In the genomic region with DNA sequence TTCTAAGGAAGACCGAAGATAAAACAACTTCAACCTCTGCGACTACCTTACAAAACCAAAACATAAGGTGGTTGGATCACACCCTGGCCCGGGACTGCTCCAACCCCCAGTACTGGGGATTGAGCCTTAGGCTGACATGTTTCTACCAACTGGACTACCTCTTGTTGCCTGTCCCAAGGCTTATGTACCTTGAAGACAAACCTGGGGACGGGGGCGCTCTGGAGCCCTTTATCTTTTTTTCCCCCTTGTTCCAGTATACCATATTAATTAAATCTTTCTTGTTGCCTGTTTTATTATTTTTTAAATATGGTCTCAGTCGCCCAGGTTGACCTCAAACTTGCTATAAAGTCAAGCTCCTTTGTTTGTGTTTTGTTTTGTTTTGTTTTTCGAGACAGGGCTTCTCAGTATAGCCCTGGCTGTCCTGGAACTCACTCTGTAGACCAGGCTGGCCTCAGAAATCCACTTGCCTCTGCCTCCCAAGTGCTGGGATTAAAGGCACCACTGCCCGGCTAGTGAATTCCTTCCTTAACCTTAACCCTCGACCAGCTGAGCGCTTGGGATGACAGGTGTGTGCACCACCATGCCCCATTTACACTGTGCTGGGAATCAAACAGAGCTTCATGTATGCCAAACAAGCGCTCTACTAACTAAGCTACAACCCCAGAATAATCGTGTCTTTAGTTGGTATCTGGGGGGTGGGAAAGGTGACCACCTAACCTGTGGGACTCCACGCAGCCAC, we compare ENCODE assay signal across 8 mouse cellular contexts. TPM values are rescaled to one million over a fixed set of nuclear protein-coding genes. Genes with fewer than 3 reads are reported as not detected.
DNase-seq lines count a peak whose midpoint lies in the region; ATAC-seq and TF ChIP-seq lines count a peak whose summit lies in the region.

No protein-coding gene starts in this region.

- peaks cover 14% of the 10 kb centered on the region for H3K36me3 ChIP-seq in C2C12 (ENCODE audit: control insufficient read depth, insufficient read depth)
- peaks cover 6% of the 10 kb centered on the region for H3K36me3 ChIP-seq in forebrain, embryonic 16.5 days (ENCODE audit: control insufficient read depth, insufficient read depth)
- peaks cover 14% of the 10 kb centered on the region for H3K36me3 ChIP-seq in liver, postnatal 0 days (replicated peaks; ENCODE audit: insufficient read depth, low read length)

- peak overlapping the region; percentile 97 for H3K4me3 ChIP-seq in gastrocnemius, adult 2 months
- H3K4me3 ChIP-seq in C2C12 (ENCODE audit: insufficient read depth, poor library complexity, severe bottlenecking), result peak overlapping the region; percentile 95
- peak overlapping the region; percentile 98 for H3K4me3 ChIP-seq in forebrain, embryonic 16.5 days (replicated peaks; ENCODE audit: low read length)
- peak overlapping the region; percentile 91 for H3K4me3 ChIP-seq in liver, postnatal 0 days (ENCODE audit: low read depth, low read length)

- peak overlapping the region; percentile 88 for H3K9ac ChIP-seq in forebrain, embryonic 16.5 days (replicated peaks; ENCODE audit: low read depth, low read length)
- peak overlapping the region; percentile 95 for H3K9ac ChIP-seq in liver, postnatal 0 days (replicated peaks)

- no peak for TF ChIP-seq CTCF in gastrocnemius, adult 2 months (IDR thresholded peaks at IDR 0.05)
- no peak for TF ChIP-seq CTCF in C2C12 (IDR thresholded peaks at IDR 0.05; ENCODE audit: control insufficient read depth, insufficient read depth, insufficient read length)
- TF ChIP-seq CTCF in liver, postnatal 0 days (IDR thresholded peaks at IDR 0.05; ENCODE audit: low read depth), result no peak

- H3K79me2 ChIP-seq in C2C12 (ENCODE audit: control insufficient read depth, insufficient read depth), result peaks cover 45% of the 10 kb centered on the region

- peak overlapping the region; percentile 51 for H3K4me2 ChIP-seq in forebrain, embryonic 16.5 days (ENCODE audit: low read length)
- H3K4me2 ChIP-seq in liver, postnatal 0 days (ENCODE audit: low read depth, low read length), result peak overlapping the region; percentile 96

- no peak for DNase-seq in gastrocnemius, adult 2 months
- no peak for DNase-seq in gastrocnemius, postnatal 4 days (ENCODE audit: low spot score in 2 of 2)
- no peak for DNase-seq in liver, postnatal 0 days
- no peak for DNase-seq in retina, postnatal 1 day
- DNase-seq in right cerebral cortex, postnatal 4 days, result no peak
- DNase-seq in B cell, adult 2 months, result no peak

- H3K9me3 ChIP-seq in forebrain, embryonic 16.5 days (ENCODE audit: control insufficient read depth, low read length), result no peaks in the 10 kb centered on the region
- H3K9me3 ChIP-seq in liver, postnatal 0 days (ENCODE audit: low read length), result no peaks in the 10 kb centered on the region

- TF ChIP-seq EP300 in liver, postnatal 0 days (IDR thresholded peaks at IDR 0.05; ENCODE audit: low read depth), result no peak

- intact Hi-C loops in gastrocnemius, adult 2 months (cut with DNase I), result loop anchor here (2.0 kb wide), 1 partner anchor 36 kb away; a partner anchor contains a TSS

- ATAC-seq in forebrain, embryonic 16.5 days, result peak; percentile 1; the same call in 1 of the 2 replicates
- peak; percentile 47 for ATAC-seq in liver, postnatal 0 days

- WGBS in forebrain, embryonic 16.5 days, result 27% methylated on average over 13 of the region's 13 CpGs
- WGBS in liver, postnatal 0 days (ENCODE audit: insufficient replicate concordance), result 29% methylated on average over 13 of the region's 13 CpGs

- H3K4me1 ChIP-seq in forebrain, embryonic 16.5 days (replicated peaks; ENCODE audit: control insufficient read depth, insufficient read depth, low read length), result peaks cover 19% of the 10 kb centered on the region
- peaks cover 18% of the 10 kb centered on the region for H3K4me1 ChIP-seq in liver, postnatal 0 days (ENCODE audit: insufficient read depth)

- H3ac ChIP-seq in C2C12 (ENCODE audit: control insufficient read depth, insufficient read length, low read depth), result peak overlapping the region; percentile 97

- H3K79me3 ChIP-seq in C2C12 (ENCODE audit: low read depth), result peaks cover 35% of the 10 kb centered on the region

- H3K27me3 ChIP-seq in C2C12 (ENCODE audit: control insufficient read depth, insufficient read depth, insufficient read length), result no peaks in the 10 kb centered on the region
- no peaks in the 10 kb centered on the region for H3K27me3 ChIP-seq in forebrain, embryonic 16.5 days (replicated peaks; ENCODE audit: control insufficient read depth, insufficient read depth, low read length)
- H3K27me3 ChIP-seq in liver, postnatal 0 days (ENCODE audit: insufficient read depth, low read length), result no peaks in the 10 kb centered on the region

- peak overlapping the region; percentile 87 for H3K27ac ChIP-seq in gastrocnemius, adult 2 months
- H3K27ac ChIP-seq in forebrain, embryonic 16.5 days (ENCODE audit: low read length), result peak overlapping the region; percentile 0; the same call in 1 of the 2 replicates
- no peak overlapping the region; the same call in 1 of the 2 replicates for H3K27ac ChIP-seq in liver, postnatal 0 days (ENCODE audit: low read depth)

TF ChIP-seq in C2C12, 6 proteins besides CTCF, POLR2A, EP300 and RAD21:
- TF ChIP-seq MYOD1 (IDR thresholded peaks at IDR 0.05; ENCODE audit: control insufficient read depth, insufficient read length, low read depth), result peak; percentile 12
- no peak for TF ChIP-seq MAX (IDR thresholded peaks at IDR 0.05)

RNA-seq across cellular contexts. Expression of a gene that starts 0.5 kb away (rescaled TPM):
- 10 to 100 TPM; 24.4 to 29.0 TPM for total RNA-seq in gastrocnemius, adult 2 months (2021)
- 10 to 100 TPM; 38.6 to 40.1 TPM for total RNA-seq in gastrocnemius, postnatal 4 days (2021)
- polyA plus RNA-seq in C2C12 (2012; fragmentation: generic; extraction: Trizol), result 41.7 TPM
- 22.2 and 25.4 TPM in 2 replicates for polyA plus RNA-seq in forebrain, embryonic 16.5 days (2015; fragmentation: Nextera tagmentation; extraction: Ambion mirVana)
- polyA plus RNA-seq in liver, postnatal 0 days (2015; fragmentation: Nextera tagmentation; extraction: Ambion mirVana), result 9.4 and 11.7 TPM in 2 replicates

RNA-seq across cellular contexts. Expression of a gene that starts 15.0 kb away (rescaled TPM):
- total RNA-seq in gastrocnemius, adult 2 months (2021), result 1 to 10 TPM; 2.0 to 2.3 TPM
- total RNA-seq in gastrocnemius, postnatal 4 days (2021), result 10 to 100 TPM; 27.2 to 37.8 TPM
- 2.2 TPM for polyA plus RNA-seq in C2C12 (2012; fragmentation: generic; extraction: Trizol)
- 2.9 and 3.7 TPM in 2 replicates for polyA plus RNA-seq in forebrain, embryonic 16.5 days (2015; fragmentation: Nextera tagmentation; extraction: Ambion mirVana)
- polyA plus RNA-seq in liver, postnatal 0 days (2015; fragmentation: Nextera tagmentation; extraction: Ambion mirVana), result 86.4 and 93.6 TPM in 2 replicates

RNA-seq across cellular contexts. Expression of a gene that starts 31.4 kb away (rescaled TPM):
- not detected for total RNA-seq in gastrocnemius, adult 2 months (2021)
- not detected for total RNA-seq in gastrocnemius, postnatal 4 days (2021)
- polyA plus RNA-seq in C2C12 (2012; fragmentation: generic; extraction: Trizol), result not detected
- polyA plus RNA-seq in forebrain, embryonic 16.5 days (2015; fragmentation: Nextera tagmentation; extraction: Ambion mirVana), result not detected in 2 replicates
- polyA plus RNA-seq in liver, postnatal 0 days (2015; fragmentation: Nextera tagmentation; extraction: Ambion mirVana), result not detected in 2 replicates

RNA-seq across cellular contexts. Expression of a gene that starts 36.1 kb away (rescaled TPM):
- total RNA-seq in gastrocnemius, adult 2 months (2021), result 10 to 100 TPM; 28.3 to 30.0 TPM
- 10 to 100 TPM; 15.7 to 15.9 TPM for total RNA-seq in gastrocnemius, postnatal 4 days (2021)
- polyA plus RNA-seq in C2C12 (2012; fragmentation: generic; extraction: Trizol), result 19.8 TPM
- 21.1 and 23.5 TPM in 2 replicates for polyA plus RNA-seq in forebrain, embryonic 16.5 days (2015; fragmentation: Nextera tagmentation; extraction: Ambion mirVana)
- polyA plus RNA-seq in liver, postnatal 0 days (2015; fragmentation: Nextera tagmentation; extraction: Ambion mirVana), result 1.9 and 2.5 TPM in 2 replicates

RNA-seq across cellular contexts. Expression of a gene that starts 36.1 kb away (rescaled TPM):
- total RNA-seq in gastrocnemius, adult 2 months (2021), result 1 to 10 TPM; 1.0 to 2.6 TPM
- 1 to 10 TPM; 5.8 to 7.9 TPM for total RNA-seq in gastrocnemius, postnatal 4 days (2021)
- 3.2 TPM for polyA plus RNA-seq in C2C12 (2012; fragmentation: generic; extraction: Trizol)
- 12.3 and 13.1 TPM in 2 replicates for polyA plus RNA-seq in forebrain, embryonic 16.5 days (2015; fragmentation: Nextera tagmentation; extraction: Ambion mirVana)
- 3.6 and 4.6 TPM in 2 replicates for polyA plus RNA-seq in liver, postnatal 0 days (2015; fragmentation: Nextera tagmentation; extraction: Ambion mirVana)

Comparison
In these comparisons a context has a peak if more than half of its experiments do, and no peak if none do; other contexts are left out.
1. RNA of a gene that starts 15.0 kb away (polyA plus RNA-seq): 86.4 to 93.6 TPM in liver, postnatal 0 days; 2.9 to 3.7 TPM in forebrain, embryonic 16.5 days and 2.2 TPM in C2C12 (single experiment); every median in the first group is over 10 times any median in the second.
2. Peak in every context shown above with its lines, with median percentiles within 50 percentile points of each other: H3K4me3 ChIP-seq.